Comparison of ENCODE assay signal across 14 mouse cellular contexts in the genomic region with DNA sequence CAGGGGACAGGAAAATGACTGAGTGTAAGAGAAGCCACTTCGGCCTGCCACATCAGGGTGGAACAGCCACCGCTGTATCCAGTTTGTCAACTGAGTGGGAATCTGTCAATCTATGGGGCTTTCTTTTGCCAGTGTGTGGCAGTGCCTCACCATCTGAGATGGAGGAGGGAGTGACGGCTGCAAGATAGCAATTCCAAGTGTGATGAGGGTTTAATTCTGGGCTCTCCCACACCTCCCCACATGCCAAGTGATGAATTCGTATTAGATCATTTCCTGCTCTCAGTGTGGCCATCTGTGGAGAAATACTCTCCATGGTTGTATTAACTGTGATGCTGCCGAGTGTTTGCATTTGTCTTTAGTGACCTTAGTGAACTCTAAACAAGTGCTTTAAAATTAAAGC. TPM values are rescaled to one million over a fixed set of nuclear protein-coding genes. Genes with fewer than 3 reads are reported as not detected.
DNase-seq lines count a peak whose midpoint lies in the region.
"Had no signal": no experiment of that assay in that cellular context is flagged by ENCODE, and none has a peak within 500 bp of the region (broad histone marks: within the 10 kb centered on the region; RNA-seq: fewer than 3 reads in every experiment).

No protein-coding gene starts in this region.

- intact Hi-C loops in left cerebral cortex, postnatal 4 days (cut with DNase I), result no loop called here

- DNase-seq in left cerebral cortex, adult 18-20 months (ENCODE audit: low spot score in 2 of 2), result peak; percentile 55 to 72
- no peak for DNase-seq in left cerebral cortex, postnatal 4 days
- peak; percentile 90 for DNase-seq in cerebellum, adult 9-10 months
- peak; percentile 80 to 90 for DNase-seq in layer of hippocampus, adult 18-20 months (ENCODE audit: low spot score in 2 of 2)
- DNase-seq in right cerebral cortex, postnatal 36 days (ENCODE audit: low spot score in 2 of 2), result peak; percentile 58 to 78
- DNase-seq in thymus, postnatal 25 days, result no peak
- DNase-seq in neural tube, embryonic 10.5 days (ENCODE audit: extremely low spot score, low spot score), result no peak
- DNase-seq: adrenal gland, postnatal 14 days; heart, adult 11 months; lung, postnatal 10 days; retina, postnatal 1 day had no signal

RNA-seq across cellular contexts. Expression of a gene that starts 36.2 kb away (rescaled TPM):
- 100 to 1,000 TPM; 483 to 499 TPM for total RNA-seq in left cerebral cortex, adult 18-20 months (2021)
- 100 to 1,000 TPM; 415 to 438 TPM for total RNA-seq in left cerebral cortex, postnatal 4 days (2021)
- total RNA-seq in layer of hippocampus, adult 18-20 months (2021), result 100 to 1,000 TPM; 710 to 754 TPM
- total RNA-seq: CH12.LX; hematopoietic stem cell, adult 5-6 weeks; liver, adult 2 months had no signal

Comparison
In these comparisons a context has a peak if more than half of its experiments do, and no peak if none do; other contexts are left out.
1. DNase-seq: peak in left cerebral cortex, adult 18-20 months (2 of 2), cerebellum, adult 9-10 months (single experiment), layer of hippocampus, adult 18-20 months (2 of 2) and right cerebral cortex, postnatal 36 days (2 of 2); none in left cerebral cortex, postnatal 4 days (single experiment), thymus, postnatal 25 days (single experiment) and neural tube, embryonic 10.5 days (single experiment).